Mouse (Mus musculus) megakaryocyte, embryonic 14.5 days (primary cell): Measurements from ENCODE around the gene Bco1.

ENCODE experiments used
- FLI1 ChIP-seq: IDR thresholded peaks from 2 replicates; pipeline ENCODE4 v1.6.1; 2012; ENCODE audit warnings: low read length, inconsistent platforms, mixed read lengths
- GATA1 ChIP-seq: IDR thresholded peaks from 3 replicates; pipeline ENCODE4 v1.6.1; 2012; ENCODE audit warnings: mixed read lengths, low read length, inconsistent platforms, borderline replicate concordance

DNA sequence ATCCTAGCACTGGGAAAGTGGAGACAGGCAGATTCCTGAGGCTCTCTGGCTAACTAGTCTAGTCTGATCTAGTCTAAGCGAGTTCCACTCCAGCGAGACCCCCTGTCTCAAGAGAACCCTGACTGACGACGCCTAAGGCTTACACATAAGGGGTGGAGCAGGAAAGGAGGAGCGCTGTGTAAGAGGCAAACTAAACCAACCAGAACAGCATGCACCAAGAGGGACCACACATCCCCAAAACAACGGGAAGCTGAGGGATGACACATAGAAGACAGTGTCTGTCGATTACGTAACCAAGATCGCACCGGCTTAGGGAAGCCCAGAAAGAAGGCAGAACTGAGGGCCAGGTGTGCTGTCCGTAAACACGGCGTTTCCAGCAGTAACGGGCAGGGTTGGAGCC lies 16.0 kb upstream of the Bco1 start:
- TF ChIP-seq GATA1 (no peak), FLI1 (no peak)
